Mouse (Mus musculus): ENCODE measurements around the gene Olfr71.

The Olfr71 gene

GRCm38 (mm10) chr4:43713652-43714219, 3.7 kb upstream of the Olfr71 start:
- DNase-seq (ENCODE audit: low spot score in 2 of 2): no peak

- DNase-seq (ENCODE audit: low spot score in 2 of 2): peak; percentile 66 to 85
Observed at GRCm38 (mm10) chr4:43711821-43712220, 1.8 kb upstream of the Olfr71 start.

- DNase-seq (ENCODE audit: low spot score in 2 of 2): no peak
Observed at GRCm38 (mm10) chr4:43705991-43706390, 4.1 kb downstream of the Olfr71 start.

GRCm38 (mm10) chr4:43703851-43704250, 6.2 kb downstream of the Olfr71 start:
- no peak for DNase-seq (ENCODE audit: low spot score in 2 of 2)

- DNase-seq (ENCODE audit: low spot score in 2 of 2): no peak
Observed at GRCm38 (mm10) chr4:43703439-43703838, 6.6 kb downstream of the Olfr71 start.

GRCm38 (mm10) chr4:43700707-43701106, 9.3 kb downstream of the Olfr71 start, which contains the start of gene Olfr70:
Olfr70 (minus strand) TSS chr4:43700807.
- DNase-seq (ENCODE audit: low spot score in 2 of 2): no peak

- DNase-seq (ENCODE audit: low spot score in 2 of 2): no peak
Observed at GRCm38 (mm10) chr4:43696561-43696960, 13.5 kb downstream of the Olfr71 start.

GRCm38 (mm10) chr4:43695249-43695671, 14.8 kb downstream of the Olfr71 start:
- no peak for DNase-seq (ENCODE audit: low spot score in 2 of 2)

GRCm38 (mm10) chr4:43694439-43695248, 15.4 kb downstream of the Olfr71 start:
- no peak for DNase-seq (ENCODE audit: low spot score in 2 of 2)

GRCm38 (mm10) chr4:43693806-43694241, 16.2 kb downstream of the Olfr71 start:
- DNase-seq (ENCODE audit: low spot score in 2 of 2): no peak

- DNase-seq (ENCODE audit: low spot score in 2 of 2): peak in 1 of 2 experiments; percentile 16
Observed at GRCm38 (mm10) chr4:43691026-43691425, 19.0 kb downstream of the Olfr71 start.

GRCm38 (mm10) chr4:43690021-43690420, 20.0 kb downstream of the Olfr71 start:
- DNase-seq (ENCODE audit: low spot score in 2 of 2): peak in 1 of 2 experiments; percentile 57

GRCm38 (mm10) chr4:43679416-43680043, 30.5 kb downstream of the Olfr71 start:
- DNase-seq (ENCODE audit: low spot score in 2 of 2): no peak

- DNase-seq (ENCODE audit: low spot score in 2 of 2): no peak
Observed at GRCm38 (mm10) chr4:43678541-43678940, 31.5 kb downstream of the Olfr71 start.

GRCm38 (mm10) chr4:43675608-43676007, 34.4 kb downstream of the Olfr71 start:
- DNase-seq (ENCODE audit: low spot score in 2 of 2): no peak

GRCm38 (mm10) chr4:43674974-43675373, 35.1 kb downstream of the Olfr71 start:
- DNase-seq (ENCODE audit: low spot score in 2 of 2): no peak

- no peak for DNase-seq (ENCODE audit: low spot score in 2 of 2)
Observed at GRCm38 (mm10) chr4:43673703-43674102, 36.4 kb downstream of the Olfr71 start.

GRCm38 (mm10) chr4:43672070-43672469, 38.0 kb downstream of the Olfr71 start:
- peak; percentile 86 to 93 for DNase-seq (ENCODE audit: low spot score in 2 of 2)

- DNase-seq (ENCODE audit: low spot score in 2 of 2): peak; percentile 69 to 74
Observed at GRCm38 (mm10) chr4:43669428-43669794, 40.6 kb downstream of the Olfr71 start.

- peak; percentile 93 to 95 for DNase-seq (ENCODE audit: low spot score in 2 of 2)
Observed at GRCm38 (mm10) chr4:43668782-43669427, 41.1 kb downstream of the Olfr71 start, which contains the start of the genes Tmem8b and Fam221b. Tmem8b (plus strand) TSS chr4:43668971. Fam221b (minus strand) TSS chr4:43669145.

GRCm38 (mm10) chr4:43666412-43666811, 43.6 kb downstream of the Olfr71 start:
- no peak for DNase-seq (ENCODE audit: low spot score in 2 of 2)

GRCm38 (mm10) chr4:43657146-43657545, 52.9 kb downstream of the Olfr71 start:
- DNase-seq (ENCODE audit: low spot score in 2 of 2): no peak
